Mouse (Mus musculus): ENCODE measurements around the gene Atp6v0a1. TPM values are rescaled to one million over a fixed set of nuclear protein-coding genes. Genes with fewer than 3 reads are reported as not detected.
A peak's percentile ranks its signal among the peaks of the same experiment; 100 is the strongest.

Atp6v0a1 gene
- polyA plus RNA-seq, 1 experiment from 2014 or later: 29.4 TPM

- WGBS (ENCODE audit: insufficient replicate concordance): 9% methylated on average over 27 of the region's 35 CpGs
- H3K9ac ChIP-seq (replicated peaks): peak overlapping the region; percentile 69
- no peak for ATAC-seq
- H3K9me3 ChIP-seq (ENCODE audit: low read length): no peaks in the 10 kb centered on the region
- H3K4me3 ChIP-seq (ENCODE audit: low read depth, low read length): peak overlapping the region; percentile 68
- peaks cover 30% of the 10 kb centered on the region for H3K27me3 ChIP-seq (ENCODE audit: insufficient read depth, low read length)
- peak overlapping the region; percentile 90 for H3K4me2 ChIP-seq (ENCODE audit: low read depth, low read length)
- no peaks in the 10 kb centered on the region for H3K36me3 ChIP-seq (replicated peaks; ENCODE audit: insufficient read depth, low read length)
- DNase-seq: no peak
- peak overlapping the region; percentile 78 for H3K27ac ChIP-seq (ENCODE audit: low read depth)
- H3K4me1 ChIP-seq (ENCODE audit: insufficient read depth): peaks cover 8% of the 10 kb centered on the region
- TF ChIP-seq EP300 (IDR thresholded peaks at IDR 0.05; ENCODE audit: low read depth) (no peak), CTCF (IDR thresholded peaks at IDR 0.05; ENCODE audit: low read depth) (no peak)
These were observed 40.0 kb upstream of the Atp6v0a1 start for GRCm38 (mm10) chr11:100969189-100969743.

DNA sequence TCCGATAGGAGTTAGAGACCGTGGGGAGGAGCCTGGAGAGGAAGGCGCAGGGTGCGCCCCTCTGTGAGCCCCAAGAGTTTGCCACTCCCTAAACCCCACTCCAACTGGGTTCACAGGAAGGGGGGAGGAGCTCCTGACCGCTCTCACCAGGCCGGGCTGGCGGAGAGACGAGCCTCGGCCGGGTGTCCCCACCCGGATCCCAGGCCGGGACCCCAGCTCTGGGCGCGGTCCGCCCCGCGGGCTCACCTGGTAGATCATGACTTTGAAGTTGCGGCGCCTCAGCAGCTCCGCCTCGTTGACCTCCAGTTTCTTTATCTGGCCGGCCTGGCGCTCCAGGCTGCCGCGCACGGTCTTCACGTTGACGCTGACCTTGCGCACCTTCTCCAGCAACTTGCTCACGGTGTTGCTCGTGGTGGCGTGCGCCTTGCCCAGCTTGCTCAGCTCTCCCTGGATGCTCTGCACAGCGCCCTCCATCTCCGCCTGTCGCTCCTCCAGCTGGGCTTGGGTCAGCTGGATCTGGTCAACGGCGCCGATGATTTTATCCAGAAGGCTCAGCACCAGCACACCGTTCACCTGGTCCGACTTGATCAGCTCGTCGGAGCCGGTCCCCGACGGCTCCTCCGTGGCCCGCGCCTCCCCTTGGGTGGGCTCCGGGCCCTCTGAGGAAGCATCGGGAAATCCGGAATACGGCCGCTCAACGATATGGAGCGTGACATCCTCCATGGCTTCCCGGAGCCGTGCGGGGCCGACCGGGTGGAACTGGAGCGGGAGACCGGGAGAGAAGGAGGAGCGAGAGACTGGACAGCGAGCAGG is 39.3 kb upstream of the Atp6v0a1 start:
- ATAC-seq: peak; percentile 48
- H3K27ac ChIP-seq (ENCODE audit: low read depth): peak overlapping the region; percentile 78
- H3K9ac ChIP-seq (replicated peaks): peak overlapping the region; percentile 69
- H3K36me3 ChIP-seq (replicated peaks; ENCODE audit: insufficient read depth, low read length): no peaks in the 10 kb centered on the region
- 1% methylated on average over 64 of the region's 65 CpGs for WGBS (ENCODE audit: insufficient replicate concordance)
- peaks cover 30% of the 10 kb centered on the region for H3K27me3 ChIP-seq (ENCODE audit: insufficient read depth, low read length)
- H3K4me1 ChIP-seq (ENCODE audit: insufficient read depth): peaks cover 8% of the 10 kb centered on the region
- peak overlapping the region; percentile 90 for H3K4me2 ChIP-seq (ENCODE audit: low read depth, low read length)
- H3K9me3 ChIP-seq (ENCODE audit: low read length): no peaks in the 10 kb centered on the region
- TF ChIP-seq EP300 (IDR thresholded peaks at IDR 0.05; ENCODE audit: low read depth) (no peak), CTCF (IDR thresholded peaks at IDR 0.05; ENCODE audit: low read depth) (no peak)
- DNase-seq: peak; percentile 44
- H3K4me3 ChIP-seq (ENCODE audit: low read depth, low read length): peak overlapping the region; percentile 68

GRCm38 (mm10) chr11:100970557-100970937 is 38.7 kb upstream of the Atp6v0a1 start, which contains the start of gene Cavin1:
TSS of gene Cavin1 (minus strand) at chr11:100970887.
- TF ChIP-seq EP300 (IDR thresholded peaks at IDR 0.05; ENCODE audit: low read depth): 0 out of 2 replicates have a peak, but pooled peaks have one; percentile 12
- no peak for TF ChIP-seq CTCF (IDR thresholded peaks at IDR 0.05; ENCODE audit: low read depth)
- DNase-seq: peak; percentile 82
- Histone ChIP-seq H3K27me3 (ENCODE audit: insufficient read depth, low read length) (peaks cover 30% of the 10 kb centered on the region), H3K4me3 (ENCODE audit: low read depth, low read length) (peak within 1 kb of the TSS; percentile 68), H3K36me3 (replicated peaks; ENCODE audit: insufficient read depth, low read length) (no peaks in the 10 kb centered on the region), H3K27ac (ENCODE audit: low read depth) (peak within 1 kb of the TSS; percentile 78), H3K4me1 (ENCODE audit: insufficient read depth) (peaks cover 8% of the 10 kb centered on the region), H3K4me2 (ENCODE audit: low read depth, low read length) (peak within 1 kb of the TSS; percentile 90), H3K9ac (replicated peaks) (peak within 1 kb of the TSS; percentile 69), H3K9me3 (ENCODE audit: low read length) (no peaks in the 10 kb centered on the region)
- ATAC-seq: peak; percentile 76
- 6% methylated on average over 20 of the region's 20 CpGs for WGBS (ENCODE audit: insufficient replicate concordance)

DNA sequence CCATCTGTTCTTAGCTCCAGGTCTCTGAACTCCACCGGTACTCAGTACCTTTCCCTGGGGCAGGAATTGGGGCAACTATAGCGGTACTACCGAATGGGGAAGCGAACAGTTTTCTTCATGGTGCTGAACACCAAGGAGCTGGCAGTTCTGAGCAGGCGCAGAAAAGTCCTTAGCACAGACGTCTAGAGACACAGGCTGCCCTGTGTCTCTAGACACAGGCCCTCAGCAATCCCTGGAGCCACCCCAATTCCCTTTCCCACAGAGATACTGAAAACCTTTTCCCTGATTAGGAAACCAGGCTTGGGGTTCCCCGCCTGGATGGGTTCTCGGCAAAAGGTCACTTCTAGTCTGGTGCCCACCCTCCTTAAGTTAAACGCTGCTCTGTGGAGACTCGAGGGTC is 37.8 kb upstream of the Atp6v0a1 start:
- no peak overlapping the region for H3K4me2 ChIP-seq (ENCODE audit: low read depth, low read length)
- ATAC-seq: no peak

GRCm38 (mm10) chr11:100973245-100973644 is 36.0 kb upstream of the Atp6v0a1 start:
- Histone ChIP-seq H3K4me1 (ENCODE audit: insufficient read depth) (peaks cover 8% of the 10 kb centered on the region), H3K4me2 (ENCODE audit: low read depth, low read length) (no peak overlapping the region), H3K27ac (ENCODE audit: low read depth) (no peak overlapping the region), H3K4me3 (ENCODE audit: low read depth, low read length) (no peak overlapping the region), H3K27me3 (ENCODE audit: insufficient read depth, low read length) (peaks cover 30% of the 10 kb centered on the region), H3K9ac (replicated peaks) (no peak overlapping the region), H3K36me3 (replicated peaks; ENCODE audit: insufficient read depth, low read length) (no peaks in the 10 kb centered on the region), H3K9me3 (ENCODE audit: low read length) (no peaks in the 10 kb centered on the region)
- DNase-seq (no peak), ATAC-seq (no peak)
- TF ChIP-seq CTCF (IDR thresholded peaks at IDR 0.05; ENCODE audit: low read depth) (no peak), EP300 (IDR thresholded peaks at IDR 0.05; ENCODE audit: low read depth) (no peak)
- WGBS (ENCODE audit: insufficient replicate concordance): 83% methylated on average over 7 of the region's 7 CpGs

More for the DNA sequence above, 37.8 kb upstream of the Atp6v0a1 start:
- peaks cover 8% of the 10 kb centered on the region for H3K4me1 ChIP-seq (ENCODE audit: insufficient read depth)
- peaks cover 30% of the 10 kb centered on the region for H3K27me3 ChIP-seq (ENCODE audit: insufficient read depth, low read length)
- TF ChIP-seq CTCF (IDR thresholded peaks at IDR 0.05; ENCODE audit: low read depth): no peak
- TF ChIP-seq EP300 (IDR thresholded peaks at IDR 0.05; ENCODE audit: low read depth): no peak
- H3K4me3 ChIP-seq (ENCODE audit: low read depth, low read length): no peak overlapping the region
- no peaks in the 10 kb centered on the region for H3K9me3 ChIP-seq (ENCODE audit: low read length)
- no peaks in the 10 kb centered on the region for H3K36me3 ChIP-seq (replicated peaks; ENCODE audit: insufficient read depth, low read length)
- no peak overlapping the region for H3K9ac ChIP-seq (replicated peaks)
- WGBS (ENCODE audit: insufficient replicate concordance): 77% methylated on average over 10 of the region's 10 CpGs
- no peak for DNase-seq
- no peak overlapping the region for H3K27ac ChIP-seq (ENCODE audit: low read depth)

DNA sequence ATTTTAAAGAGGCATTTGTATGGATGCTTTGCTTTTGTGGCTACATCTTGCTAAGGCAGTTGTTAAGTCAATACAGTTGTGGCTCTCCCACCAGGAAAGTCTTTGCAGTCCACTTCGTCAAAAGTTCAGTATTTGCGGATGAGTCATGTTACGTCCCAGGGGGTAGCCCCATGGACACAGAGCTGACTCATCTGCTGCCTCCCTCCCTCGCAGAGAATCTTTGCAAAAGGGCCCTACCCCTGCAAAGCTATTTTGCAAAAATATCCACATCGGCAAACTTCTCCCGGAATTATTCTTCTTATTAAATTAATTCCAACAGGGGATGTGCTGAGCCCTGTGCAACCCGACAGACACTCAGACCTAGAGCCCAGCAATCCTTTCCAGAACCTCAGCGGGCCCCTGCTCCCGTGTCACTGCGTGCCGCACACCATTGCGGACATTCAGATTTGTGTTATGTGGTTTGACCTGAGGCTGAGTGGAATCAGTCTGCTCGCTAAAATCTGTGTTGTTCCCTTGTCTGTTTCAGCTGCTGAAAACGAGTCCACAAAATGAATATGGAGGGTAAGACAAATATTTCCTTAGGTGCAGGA is 34.8 kb upstream of the Atp6v0a1 start:
- no peaks in the 10 kb centered on the region for H3K9me3 ChIP-seq (ENCODE audit: low read length)
- H3K4me2 ChIP-seq (ENCODE audit: low read depth, low read length): no peak overlapping the region
- H3K36me3 ChIP-seq (replicated peaks; ENCODE audit: insufficient read depth, low read length): no peaks in the 10 kb centered on the region
- peaks cover 22% of the 10 kb centered on the region for H3K27me3 ChIP-seq (ENCODE audit: insufficient read depth, low read length)
- DNase-seq (no peak), ATAC-seq (no peak)
- no peak overlapping the region for H3K9ac ChIP-seq (replicated peaks)
- peaks cover 9% of the 10 kb centered on the region for H3K4me1 ChIP-seq (ENCODE audit: insufficient read depth)
- no peak overlapping the region for H3K4me3 ChIP-seq (ENCODE audit: low read depth, low read length)
- TF ChIP-seq CTCF (IDR thresholded peaks at IDR 0.05; ENCODE audit: low read depth): no peak
- WGBS (ENCODE audit: insufficient replicate concordance): 61% methylated on average over 14 of the region's 14 CpGs
- H3K27ac ChIP-seq (ENCODE audit: low read depth): no peak overlapping the region

Measured in liver, postnatal 0 days (tissue).